Mouse (Mus musculus) limb, embryonic 14.5 days (tissue): Measurements from ENCODE around the gene Sestd1. TPM values are rescaled to one million over a fixed set of nuclear protein-coding genes. Genes with fewer than 3 reads are reported as not detected.

ENCODE experiments used
- ATAC-seq: fragments of 200-750 bp; cut with Nextera tagmentation; 2 replicates; pipeline ENCODE4 v1.8.0; 2017; ENCODE audit warnings: low read depth, moderate number of reproducible peaks, moderate TSS enrichment; ENCODE audit not compliant: low FRiP score
- DNase-seq: peaks from one replicate; pipeline ENCODE4 v3.0.0-alpha.2; 2015; ENCODE audit warnings: low spot score
- H3K27ac ChIP-seq: fragments of 300-500 bp; sonication (generic); replicated peaks from 2 replicates; pipeline ENCODE4 v1.5.1; 2014; ENCODE audit warnings: low read depth, mild to moderate bottlenecking, low read length, moderate library complexity, mixed read lengths
- H3K27me3 ChIP-seq: fragments of 300-500 bp; sonication (generic); 2 replicates; pipeline ENCODE4 v1.6.1; 2014; ENCODE audit warnings: low read length, mixed read lengths; ENCODE audit not compliant: control insufficient read depth, insufficient read depth
- H3K36me3 ChIP-seq: fragments of 300-500 bp; sonication (generic); 2 replicates; pipeline ENCODE4 v1.6.1; 2014; ENCODE audit warnings: mild to moderate bottlenecking, low read length, moderate library complexity, mixed read lengths; ENCODE audit not compliant: control insufficient read depth, insufficient read depth
- H3K4me1 ChIP-seq: fragments of 300-500 bp; sonication (generic); 2 replicates; pipeline ENCODE4 v1.6.1; 2014; ENCODE audit warnings: antibody characterized with exemption, low read length, mixed read lengths; ENCODE audit not compliant: control insufficient read depth, insufficient read depth
- H3K4me2 ChIP-seq: fragments of 300-500 bp; sonication (generic); replicated peaks from 2 replicates; pipeline ENCODE4 v1.6.1; 2014; ENCODE audit warnings: low read depth, mild to moderate bottlenecking, low read length, moderate library complexity; ENCODE audit not compliant: severe bottlenecking
- H3K4me3 ChIP-seq: fragments of 300-500 bp; sonication (generic); replicated peaks from 2 replicates; pipeline ENCODE4 v1.5.1; 2014; ENCODE audit warnings: low read length
- H3K9ac ChIP-seq: fragments of 300-500 bp; sonication (generic); 2 replicates; pipeline ENCODE4 v1.6.1; 2014; ENCODE audit warnings: mild to moderate bottlenecking, low read depth, low read length, moderate library complexity; ENCODE audit not compliant: severe bottlenecking
- H3K9me3 ChIP-seq: fragments of 300-500 bp; sonication (generic); 2 replicates; pipeline ENCODE4 v1.6.1; 2016; ENCODE audit warnings: low read length; ENCODE audit not compliant: control insufficient read depth
- POLR2A ChIP-seq: fragments of 200-500 bp; IDR thresholded peaks from 2 replicates; pipeline ENCODE4 v1.8.0; 2012; ENCODE audit warnings: inconsistent platforms, mild to moderate bottlenecking, moderate library complexity, borderline replicate concordance; ENCODE audit not compliant: insufficient read depth, insufficient read length; ENCODE audit errors: extremely low read depth
- WGBS: fragments of 180-500 bp; shearing (Covaris S2); extraction: QIAGEN DNeasy Blood & Tissue Kit; methylation state at CpG from one replicate; pipeline ENCODE4 v1.1.7; 2014; 5-methylcytosine and 5-hydroxymethylcytosine counted together
- polyA plus RNA-seq, 2 experiments: library from polyadenylated mRNA; depleted of rRNA in 1 of 2; stranded (reverse) in 1 of 2; unstranded in 1 of 2; fragments of >200 nt; fragmentation: Nextera tagmentation in 1 of 2; extraction: Ambion mirVana in 1 of 2; gene quantifications; 2 replicates each; pipeline versions ENCODE4 v1.2.1 to v1.2.3; 2012 to 2014

The Sestd1 gene
- polyA plus RNA-seq, 2 experiments, result 23.8 to 25.4 TPM

DNA sequence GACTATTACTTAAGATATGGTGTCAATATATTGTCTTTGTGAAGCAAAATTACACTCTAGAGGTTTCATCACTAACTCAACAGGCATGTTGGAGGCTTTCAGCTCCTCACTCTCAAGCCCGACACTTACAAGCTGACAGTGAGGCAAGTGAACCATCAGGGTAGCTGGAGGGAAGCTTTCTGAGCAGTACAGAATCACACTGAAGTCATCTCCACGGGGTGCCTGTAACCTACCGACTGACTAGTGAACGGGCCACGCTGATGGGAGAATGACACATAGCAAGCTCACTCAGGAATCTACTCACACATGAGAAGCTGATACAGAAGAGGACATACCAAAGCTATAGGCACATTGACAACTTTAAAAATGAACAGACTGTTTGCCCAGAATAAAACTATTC is 67.5 kb downstream of the Sestd1 start:
- no peak overlapping the region for H3K4me3 ChIP-seq

DNA sequence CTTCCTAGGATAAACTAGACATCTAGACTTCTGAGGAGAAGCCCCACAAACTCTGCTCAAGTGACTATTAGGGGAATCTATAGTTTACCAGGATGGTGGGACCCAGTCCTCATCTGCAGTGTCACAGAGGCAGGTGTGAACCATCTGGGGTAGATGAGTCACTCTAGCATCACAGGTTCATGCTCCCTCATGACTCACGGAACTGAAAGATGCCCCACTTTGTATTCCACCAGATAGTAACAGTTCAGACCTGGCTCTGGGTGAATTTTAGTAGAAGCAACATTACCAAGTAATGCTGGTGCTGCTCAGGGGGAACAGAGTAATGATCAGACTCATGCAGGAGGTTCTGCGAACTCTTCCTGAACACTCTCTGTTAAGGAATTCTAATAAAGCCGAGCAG is 73.4 kb downstream of the Sestd1 start:
- H3K4me1 ChIP-seq, result no peaks in the 10 kb centered on the region
- ATAC-seq, result no peak
- H3K27me3 ChIP-seq, result no peaks in the 10 kb centered on the region
- no peak overlapping the region for H3K4me2 ChIP-seq
- H3K9me3 ChIP-seq, result no peaks in the 10 kb centered on the region
- TF ChIP-seq POLR2A, result no peak
- no peak for DNase-seq
- no peak overlapping the region for H3K4me3 ChIP-seq
- no peak overlapping the region for H3K27ac ChIP-seq
- peaks cover 45% of the 10 kb centered on the region for H3K36me3 ChIP-seq
- WGBS, result 92% methylated on average over 3 of the region's 3 CpGs
- no peak overlapping the region for H3K9ac ChIP-seq

More for the DNA sequence above, 67.5 kb downstream of the Sestd1 start:
- Histone ChIP-seq H3K36me3 (peaks cover 47% of the 10 kb centered on the region), H3K9ac (no peak overlapping the region), H3K27ac (no peak overlapping the region), H3K4me2 (no peak overlapping the region), H3K27me3 (no peaks in the 10 kb centered on the region), H3K4me1 (no peaks in the 10 kb centered on the region), H3K9me3 (no peaks in the 10 kb centered on the region)
- ATAC-seq (no peak), DNase-seq (no peak)
- WGBS, result 89% methylated on average over 5 of the region's 5 CpGs
- no peak for TF ChIP-seq POLR2A

DNA sequence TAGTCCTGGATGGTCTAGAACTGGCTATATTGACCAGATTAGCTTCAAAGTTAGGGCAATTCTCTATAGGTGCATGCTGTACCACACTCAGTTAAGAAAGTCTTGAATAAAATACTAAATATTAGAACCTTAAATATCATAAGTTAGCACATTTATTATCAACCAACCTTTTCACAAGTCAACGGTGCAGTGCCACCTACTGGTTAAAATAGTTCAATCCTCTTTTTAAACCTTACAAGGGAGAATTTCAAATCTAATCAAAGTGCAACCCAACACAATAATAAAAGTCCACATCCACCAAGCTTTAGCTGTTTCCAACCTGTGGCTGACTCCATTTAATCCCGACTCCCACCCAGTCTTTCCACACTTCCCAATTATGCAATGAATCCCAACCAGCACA is 76.5 kb downstream of the Sestd1 start:
- ATAC-seq, result no peak
- Histone ChIP-seq H3K9ac (no peak overlapping the region), H3K4me3 (no peak overlapping the region), H3K27ac (no peak overlapping the region), H3K36me3 (peaks cover 31% of the 10 kb centered on the region), H3K9me3 (no peaks in the 10 kb centered on the region), H3K27me3 (no peaks in the 10 kb centered on the region), H3K4me2 (no peak overlapping the region), H3K4me1 (no peaks in the 10 kb centered on the region)
- DNase-seq, result peak; percentile 45
- TF ChIP-seq POLR2A, result no peak
- WGBS, result 54% methylated on average over 2 of the region's 2 CpGs

DNA sequence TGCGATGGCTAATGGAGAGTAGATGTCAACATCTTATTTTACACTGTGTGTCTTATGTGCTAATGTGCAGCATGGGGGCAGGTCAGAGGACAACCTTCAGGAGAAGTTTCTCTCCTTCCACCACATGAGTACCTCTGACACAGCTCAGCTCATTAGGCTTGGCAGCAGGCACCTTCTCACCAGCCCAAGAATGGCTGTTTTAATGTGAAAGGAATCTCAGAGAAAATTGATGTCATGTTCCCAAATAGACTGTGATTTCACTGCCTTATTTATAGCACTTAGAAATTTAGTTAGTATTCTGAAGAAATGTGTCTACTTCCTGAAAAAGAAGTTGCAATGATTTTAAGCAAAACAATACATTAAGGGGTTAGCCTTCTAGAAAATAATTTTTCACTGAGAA is 78.5 kb downstream of the Sestd1 start:
- no peaks in the 10 kb centered on the region for H3K27me3 ChIP-seq
- H3K36me3 ChIP-seq, result peaks cover 33% of the 10 kb centered on the region
- DNase-seq, result no peak
- H3K4me2 ChIP-seq, result no peak overlapping the region
- no peak overlapping the region for H3K4me3 ChIP-seq
- 95% methylated on average over 1 of the region's 1 CpGs for WGBS
- no peak overlapping the region for H3K27ac ChIP-seq
- no peaks in the 10 kb centered on the region for H3K4me1 ChIP-seq
- no peak for ATAC-seq
- no peak for TF ChIP-seq POLR2A
- no peaks in the 10 kb centered on the region for H3K9me3 ChIP-seq
- no peak overlapping the region for H3K9ac ChIP-seq

DNA sequence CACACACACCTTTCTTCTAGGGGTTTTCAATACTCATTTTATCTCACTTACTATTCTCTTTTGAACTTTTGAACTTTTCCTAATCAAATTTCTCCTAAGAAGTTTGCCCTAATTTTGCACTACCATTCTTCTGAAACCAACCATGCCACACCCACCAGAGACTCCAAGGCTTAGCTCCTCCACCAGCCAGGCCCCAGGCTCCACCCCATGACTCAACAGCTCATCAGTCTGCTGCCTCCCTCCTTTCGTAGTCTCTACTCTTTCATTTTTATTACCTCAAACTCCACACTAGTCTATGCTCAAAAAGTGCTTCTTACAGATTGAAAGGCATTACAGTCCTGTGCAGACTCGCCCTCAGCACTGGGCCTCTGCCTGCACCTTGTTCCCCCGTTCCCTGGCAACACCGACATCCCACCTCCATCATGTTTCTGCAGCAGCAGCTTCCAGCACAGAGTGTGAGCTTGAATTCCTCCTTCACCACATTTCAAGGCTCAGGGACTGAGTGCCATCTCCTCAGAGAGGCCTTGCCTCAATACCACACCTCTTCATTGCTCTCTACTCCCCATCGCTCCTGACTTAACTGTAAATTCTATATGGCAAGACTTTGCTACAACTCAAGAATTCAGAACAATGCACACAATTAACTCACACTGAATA is 79.3 kb downstream of the Sestd1 start:
- no peaks in the 10 kb centered on the region for H3K4me1 ChIP-seq
- no peaks in the 10 kb centered on the region for H3K27me3 ChIP-seq
- ATAC-seq, result no peak
- H3K9me3 ChIP-seq, result no peaks in the 10 kb centered on the region
- no peak overlapping the region for H3K4me3 ChIP-seq
- peaks cover 31% of the 10 kb centered on the region for H3K36me3 ChIP-seq
- TF ChIP-seq POLR2A, result no peak
- H3K9ac ChIP-seq, result no peak overlapping the region
- 72% methylated on average over 5 of the region's 5 CpGs for WGBS
- H3K27ac ChIP-seq, result no peak overlapping the region
- no peak for DNase-seq
- no peak overlapping the region for H3K4me2 ChIP-seq
